Comparison of ENCODE assay signal across 21 mouse cellular contexts in the genomic region with DNA sequence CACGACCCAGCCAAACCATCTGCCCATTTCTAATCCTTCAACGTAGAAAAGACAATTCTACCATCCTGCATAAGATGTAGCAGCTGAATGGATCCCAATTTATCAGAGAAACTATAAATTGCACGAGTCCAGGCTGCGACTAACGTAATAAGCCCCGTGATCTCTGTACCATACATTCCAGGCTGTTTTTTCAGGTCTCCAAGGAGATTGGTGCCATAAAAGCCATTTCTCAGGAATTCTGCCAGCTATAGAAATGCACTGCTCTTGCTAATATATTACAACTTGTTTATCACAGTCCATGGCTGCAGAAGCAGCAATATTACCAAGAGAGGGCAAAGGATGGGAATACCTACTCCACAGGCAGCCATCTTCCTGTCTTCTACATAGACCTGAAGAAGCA.
DNase-seq lines count a peak whose midpoint lies in the region; ATAC-seq and TF ChIP-seq lines count a peak whose summit lies in the region.
"Had no signal": no experiment of that assay in that cellular context is flagged by ENCODE, and none has a peak within 500 bp of the region (broad histone marks: within the 10 kb centered on the region; RNA-seq: fewer than 3 reads in every experiment).

No protein-coding gene starts in this region.

- no peak overlapping the region for H3K9ac ChIP-seq in hindbrain, embryonic 13.5 days
- H3K9ac ChIP-seq in hindbrain, embryonic 16.5 days (ENCODE audit: low read depth, low read length), result no peak overlapping the region
- H3K9ac ChIP-seq in intestine, postnatal 0 days (ENCODE audit: low read depth, low read length), result no peak overlapping the region
- H3K9ac ChIP-seq: embryonic facial prominence, embryonic 12.5 days; forebrain, embryonic 12.5 days; kidney, embryonic 15.5 days; limb, embryonic 13.5 days; liver, embryonic 12.5 days had no signal

- no peaks in the 10 kb centered on the region for H3K27me3 ChIP-seq in hindbrain, embryonic 13.5 days
- H3K27me3 ChIP-seq in hindbrain, embryonic 16.5 days (replicated peaks; ENCODE audit: control insufficient read depth, insufficient read depth, low read length), result no peaks in the 10 kb centered on the region
- H3K27me3 ChIP-seq in intestine, postnatal 0 days (replicated peaks; ENCODE audit: control insufficient read depth, insufficient read depth, low read length), result no peaks in the 10 kb centered on the region
- H3K27me3 ChIP-seq: embryonic facial prominence, embryonic 12.5 days; forebrain, embryonic 12.5 days; kidney, embryonic 15.5 days; limb, embryonic 13.5 days; liver, embryonic 12.5 days had no signal

- H3K4me3 ChIP-seq in hindbrain, embryonic 13.5 days, result no peak overlapping the region
- no peak overlapping the region for H3K4me3 ChIP-seq in hindbrain, embryonic 16.5 days (ENCODE audit: low read length)
- no peak overlapping the region for H3K4me3 ChIP-seq in intestine, postnatal 0 days (ENCODE audit: low read depth, low read length)
- H3K4me3 ChIP-seq: embryonic facial prominence, embryonic 12.5 days; forebrain, embryonic 12.5 days; kidney, embryonic 15.5 days; limb, embryonic 13.5 days; liver, embryonic 12.5 days had no signal

- H3K4me1 ChIP-seq in hindbrain, embryonic 13.5 days (replicated peaks), result peaks cover 8% of the 10 kb centered on the region
- H3K4me1 ChIP-seq in hindbrain, embryonic 16.5 days (ENCODE audit: control insufficient read depth, insufficient read depth, low read depth, low read length), result peaks cover 5% of the 10 kb centered on the region
- no peaks in the 10 kb centered on the region for H3K4me1 ChIP-seq in intestine, postnatal 0 days (replicated peaks; ENCODE audit: control insufficient read depth, insufficient read depth, low read length)
- H3K4me1 ChIP-seq: embryonic facial prominence, embryonic 12.5 days; kidney, embryonic 15.5 days; limb, embryonic 13.5 days; liver, embryonic 12.5 days had no signal

- no peaks in the 10 kb centered on the region for H3K9me3 ChIP-seq in hindbrain, embryonic 13.5 days
- no peaks in the 10 kb centered on the region for H3K9me3 ChIP-seq in hindbrain, embryonic 16.5 days (ENCODE audit: control insufficient read depth, low read length)
- no peaks in the 10 kb centered on the region for H3K9me3 ChIP-seq in intestine, postnatal 0 days (ENCODE audit: control insufficient read depth)
- H3K9me3 ChIP-seq: embryonic facial prominence, embryonic 12.5 days; forebrain, embryonic 12.5 days; kidney, embryonic 15.5 days; limb, embryonic 13.5 days; liver, embryonic 12.5 days had no signal

- H3K27ac ChIP-seq in hindbrain, embryonic 13.5 days, result no peak overlapping the region
- H3K27ac ChIP-seq in hindbrain, embryonic 16.5 days (ENCODE audit: low read depth, low read length), result no peak overlapping the region
- no peak overlapping the region for H3K27ac ChIP-seq in intestine, postnatal 0 days (ENCODE audit: low read depth, low read length)
- H3K27ac ChIP-seq: embryonic facial prominence, embryonic 12.5 days; forebrain, embryonic 12.5 days; kidney, embryonic 15.5 days; limb, embryonic 13.5 days; liver, embryonic 12.5 days had no signal

- peak; percentile 26 to 43 for DNase-seq in right cerebral cortex, postnatal 10 days (ENCODE audit: low spot score in 2 of 2)
- no peak for DNase-seq in right cerebral cortex, adult 18-20 months
- no peak for DNase-seq in kidney, adult 9 months
- DNase-seq in adrenal gland, adult 8-10 months, result no peak
- DNase-seq: adrenal gland, adult 2 months; cerebellum, adult 9-10 months; heart, postnatal 4 days; kidney, postnatal 36 days; lung, adult 2 months; lung, postnatal 14 days; retina, postnatal 1 day; right cerebral cortex, postnatal 4 days; thymus, postnatal 25 days had no signal

- no peaks in the 10 kb centered on the region for H3K36me3 ChIP-seq in hindbrain, embryonic 13.5 days
- H3K36me3 ChIP-seq in hindbrain, embryonic 16.5 days (ENCODE audit: control insufficient read depth, insufficient read depth, low read length), result no peaks in the 10 kb centered on the region
- H3K36me3 ChIP-seq in intestine, postnatal 0 days (ENCODE audit: control insufficient read depth, insufficient read depth), result no peaks in the 10 kb centered on the region
- H3K36me3 ChIP-seq: embryonic facial prominence, embryonic 12.5 days; forebrain, embryonic 12.5 days; kidney, embryonic 15.5 days; limb, embryonic 13.5 days; liver, embryonic 12.5 days had no signal

- ATAC-seq in hindbrain, embryonic 13.5 days (ENCODE audit: low FRiP score), result no peak
- no peak for ATAC-seq in hindbrain, embryonic 16.5 days
- peak; percentile 31; the same call in 1 of the 2 replicates for ATAC-seq in intestine, postnatal 0 days
- ATAC-seq: liver, embryonic 12.5 days had no signal

- no peak for TF ChIP-seq CTCF in intestine, postnatal 0 days (IDR thresholded peaks at IDR 0.05; ENCODE audit: low read depth)

- 23% methylated on average over 6 of the region's 6 CpGs for WGBS in hindbrain, embryonic 13.5 days
- WGBS in hindbrain, embryonic 16.5 days, result 22% methylated on average over 6 of the region's 6 CpGs
- 53% methylated on average over 6 of the region's 6 CpGs for WGBS in intestine, postnatal 0 days

- 0 out of 2 replicates have a peak overlapping the region, but pooled peaks have one; percentile 8 for H3K4me2 ChIP-seq in hindbrain, embryonic 13.5 days
- H3K4me2 ChIP-seq in hindbrain, embryonic 16.5 days (ENCODE audit: low read length), result no peak overlapping the region
- no peak overlapping the region for H3K4me2 ChIP-seq in intestine, postnatal 0 days (replicated peaks; ENCODE audit: low read depth)
- H3K4me2 ChIP-seq: embryonic facial prominence, embryonic 12.5 days; forebrain, embryonic 12.5 days; kidney, embryonic 15.5 days; limb, embryonic 13.5 days; liver, embryonic 12.5 days had no signal

Comparison
In these comparisons a context has a peak if more than half of its experiments do, and no peak if none do; other contexts are left out.
1. DNase-seq: peak in right cerebral cortex, postnatal 10 days (2 of 2); none in right cerebral cortex, adult 18-20 months (single experiment), kidney, adult 9 months (single experiment) and adrenal gland, adult 8-10 months (single experiment).